Mouse (Mus musculus) brain, embryonic 14.5 days (tissue): ENCODE data around the gene Nebl. TPM values are rescaled to one million over a fixed set of nuclear protein-coding genes. Genes with fewer than 3 reads are reported as not detected.

Source experiments
- DNase-seq: peaks from one replicate; pipeline ENCODE4 v3.0.0-alpha.2; 2011; ENCODE audit warnings: low read depth
- CTCF ChIP-seq: fragments of 200-500 bp; IDR thresholded peaks from 2 replicates; pipeline ENCODE4 v1.5.1; 2012; ENCODE audit warnings: inconsistent platforms, mild to moderate bottlenecking, moderate library complexity, borderline replicate concordance; ENCODE audit not compliant: insufficient read depth, insufficient read length; ENCODE audit errors: extremely low read depth
- POLR2A ChIP-seq: fragments of 200-500 bp; IDR thresholded peaks from 2 replicates; pipeline ENCODE4 v1.6.1; 2012; ENCODE audit warnings: mild to moderate bottlenecking, inconsistent platforms, borderline replicate concordance; ENCODE audit not compliant: poor library complexity, insufficient read depth, insufficient read length, severe bottlenecking; ENCODE audit errors: extremely low read depth
- polyA plus RNA-seq: library from polyadenylated mRNA; depleted of rRNA; stranded (reverse); fragments of >200 nt; gene quantifications from 2 replicates; pipeline ENCODE4 v1.2.3, GENCODE M21; 2012

Nebl gene
- polyA plus RNA-seq, 1 experiment = 9.1 TPM

DNA sequence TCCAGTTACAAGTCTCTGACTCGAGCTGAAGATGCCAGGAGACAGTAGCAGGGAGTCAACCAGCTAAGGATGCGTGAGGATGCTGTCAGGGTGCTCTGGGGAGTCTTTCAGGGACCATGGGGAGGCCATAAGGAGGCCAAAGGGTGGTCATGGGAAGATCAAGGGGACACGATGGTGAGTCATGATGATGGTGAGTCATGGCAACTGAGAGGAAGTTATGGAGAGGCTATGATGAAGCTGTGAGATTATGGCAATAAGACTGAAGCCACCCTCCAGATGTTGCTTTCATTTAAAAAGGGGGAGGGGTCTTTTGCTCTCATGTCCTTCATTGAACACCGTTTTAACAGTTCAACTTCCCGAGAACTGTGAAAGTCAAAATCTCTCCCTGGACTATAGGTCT is 322.0 kb downstream of the Nebl start:
- no peak for TF ChIP-seq POLR2A
- no peak for TF ChIP-seq CTCF
- no peak for DNase-seq

DNA sequence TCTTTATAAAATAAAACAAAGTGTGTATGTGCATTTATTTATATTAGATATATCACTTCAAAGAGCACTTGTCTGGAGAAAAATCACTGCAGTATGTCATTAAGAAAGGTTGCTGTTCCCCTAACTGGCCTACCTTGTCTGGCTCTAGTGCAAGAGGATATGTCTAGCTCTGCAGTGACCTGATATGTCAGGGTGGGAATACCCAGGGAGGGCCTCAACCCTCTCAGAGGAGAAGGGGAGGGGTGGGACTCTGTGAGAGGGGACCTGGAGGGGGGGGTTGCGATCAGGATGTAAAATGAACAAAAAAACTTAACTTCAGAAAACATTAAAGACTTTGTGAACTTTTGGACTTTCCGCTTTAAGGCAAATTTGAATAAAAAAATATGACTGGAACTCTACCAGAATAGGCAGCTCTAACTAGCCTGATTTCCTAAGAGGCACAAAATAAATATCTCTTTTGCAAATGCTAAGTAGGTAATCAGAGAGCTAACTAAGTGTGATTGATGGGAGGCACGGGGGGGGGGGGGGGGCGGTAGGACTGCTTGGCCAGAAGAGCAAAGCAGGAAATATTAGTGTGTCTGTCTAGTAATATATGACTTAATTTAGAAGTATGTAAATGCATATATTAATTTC is 325.2 kb downstream of the Nebl start:
- DNase-seq = no peak
- TF ChIP-seq POLR2A (no peak), CTCF (no peak)

DNA sequence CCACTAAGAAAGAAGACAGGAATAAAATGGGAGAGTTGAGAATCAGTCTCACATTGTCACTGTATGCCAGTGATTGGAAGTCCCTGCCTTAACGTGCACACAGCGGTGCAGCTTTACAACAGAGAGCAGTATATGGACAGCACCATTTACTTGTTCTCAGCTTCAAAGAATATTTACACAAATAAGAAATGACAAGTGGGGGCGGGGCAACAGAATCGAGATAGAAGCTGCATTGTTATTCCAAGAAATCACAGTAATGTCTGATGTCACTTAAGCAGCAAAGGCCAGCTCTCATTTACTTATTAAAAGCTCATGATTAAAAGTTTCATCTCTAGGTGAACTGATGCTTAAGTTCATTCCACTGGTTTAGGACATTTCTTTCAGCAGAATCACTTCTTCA is 328.8 kb downstream of the Nebl start:
- no peak for DNase-seq
- no peak for TF ChIP-seq CTCF
- TF ChIP-seq POLR2A = no peak

DNA sequence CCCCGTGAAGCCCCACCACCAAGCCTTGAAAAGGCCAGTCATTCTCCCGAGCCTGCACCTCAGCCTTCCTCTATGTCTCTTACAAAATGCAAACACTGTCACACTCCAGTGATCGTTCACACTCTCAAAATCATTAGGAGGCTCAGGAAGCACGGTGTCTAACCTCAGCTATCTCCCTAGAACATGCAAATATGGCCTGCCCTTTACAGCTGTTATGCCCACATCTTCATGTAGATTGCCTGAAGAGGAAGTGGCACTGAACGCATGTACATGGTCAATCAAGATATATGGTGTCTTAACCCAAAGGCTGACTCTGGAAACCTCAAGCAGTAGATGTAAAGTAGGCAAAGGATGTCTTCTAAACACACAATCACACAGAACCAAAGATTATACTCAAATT is 335.0 kb downstream of the Nebl start:
- DNase-seq = no peak
- TF ChIP-seq CTCF (no peak), POLR2A (no peak)

DNA sequence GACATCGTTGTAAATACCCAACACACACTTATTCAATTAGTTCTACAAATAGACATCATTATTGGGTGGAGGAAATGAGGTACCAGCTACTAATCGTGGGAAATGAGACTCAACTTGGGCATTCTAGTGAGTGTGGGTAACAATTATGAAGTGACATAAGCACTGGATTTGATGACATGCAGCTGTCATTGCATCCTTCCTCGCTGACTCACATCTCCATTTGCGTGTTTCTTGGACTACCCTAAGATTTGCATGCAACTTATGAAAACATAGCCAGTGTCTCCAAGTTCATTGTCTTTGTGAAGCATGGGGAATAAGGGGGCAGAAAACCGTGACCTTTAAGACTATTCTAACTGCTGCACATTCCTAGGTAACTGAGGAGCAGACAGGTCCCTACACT is 339.9 kb downstream of the Nebl start:
- TF ChIP-seq POLR2A (no peak), CTCF (no peak)
- DNase-seq = no peak

DNA sequence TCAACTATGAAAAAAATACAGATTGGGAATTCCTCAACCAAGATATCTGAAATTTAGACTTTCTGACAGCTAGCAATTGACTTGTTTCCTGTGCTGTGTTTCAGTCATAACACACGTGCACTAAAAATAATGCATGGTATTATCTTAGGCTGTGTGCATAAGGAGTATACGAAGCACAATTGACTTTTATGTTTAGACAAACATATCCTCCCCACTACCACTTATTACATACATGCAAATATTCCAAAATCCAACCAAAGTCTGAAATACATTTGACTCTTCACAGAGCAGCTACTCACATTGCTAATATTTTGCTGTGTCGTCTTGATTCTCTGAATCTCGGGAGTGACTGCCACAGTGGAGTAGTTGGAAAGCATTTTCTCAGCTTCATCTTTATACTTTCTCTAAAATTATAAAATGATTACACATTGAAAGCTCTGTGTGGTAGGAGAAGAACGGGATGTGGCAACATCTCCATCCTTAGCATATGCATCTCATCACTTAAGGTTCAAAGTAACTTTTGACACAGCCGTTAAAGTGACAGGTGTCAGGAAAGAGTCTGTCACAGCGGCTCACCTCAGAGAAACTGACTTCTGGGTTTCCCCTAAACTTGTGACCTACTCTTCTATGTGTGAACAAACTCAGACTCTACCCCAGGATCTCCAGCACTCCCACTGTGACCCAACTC is 340.6 kb downstream of the Nebl start:
- no peak for DNase-seq
- TF ChIP-seq CTCF (no peak), POLR2A (no peak)

DNA sequence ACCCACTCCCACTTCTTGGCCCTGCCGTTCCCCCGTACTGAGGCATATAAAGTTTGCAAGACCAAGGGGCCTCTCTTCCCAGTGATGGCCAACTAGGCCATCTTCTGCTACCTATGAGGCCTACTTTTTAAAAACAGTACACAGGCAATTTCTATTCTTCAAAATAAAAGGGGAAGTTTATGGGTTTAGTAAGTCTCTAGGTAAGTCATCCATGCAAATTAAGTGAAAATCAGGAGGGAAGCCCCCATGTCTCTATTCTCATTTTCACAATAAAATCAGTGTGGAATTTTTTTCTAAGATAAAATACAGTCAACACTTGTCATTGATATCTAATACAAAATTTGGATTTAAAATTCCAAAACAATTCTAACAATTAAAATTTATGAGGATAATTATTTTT is 341.4 kb downstream of the Nebl start:
- TF ChIP-seq POLR2A (no peak), CTCF (no peak)

DNA sequence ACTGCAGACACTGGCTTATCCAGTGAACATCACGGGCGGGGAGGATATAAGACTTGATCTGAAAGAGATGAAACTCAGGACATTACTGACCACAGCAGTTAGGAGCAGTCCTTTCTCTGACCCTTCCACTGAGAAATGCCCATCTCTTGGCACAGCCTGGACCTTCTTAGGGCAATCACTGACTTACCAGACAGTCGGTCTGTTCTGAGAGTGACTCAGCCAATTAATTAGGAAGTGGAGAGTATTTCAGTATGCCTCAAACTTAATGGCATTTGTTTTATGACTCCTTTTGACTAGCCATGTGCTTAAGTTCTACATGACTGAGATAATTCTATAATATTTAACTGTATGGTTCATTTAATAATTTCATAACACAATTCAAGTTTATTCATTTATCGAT is 341.9 kb downstream of the Nebl start:
- no peak for TF ChIP-seq CTCF
- TF ChIP-seq POLR2A = no peak
- no peak for DNase-seq

More for the DNA sequence above, 341.4 kb downstream of the Nebl start:
- DNase-seq = no peak

DNA sequence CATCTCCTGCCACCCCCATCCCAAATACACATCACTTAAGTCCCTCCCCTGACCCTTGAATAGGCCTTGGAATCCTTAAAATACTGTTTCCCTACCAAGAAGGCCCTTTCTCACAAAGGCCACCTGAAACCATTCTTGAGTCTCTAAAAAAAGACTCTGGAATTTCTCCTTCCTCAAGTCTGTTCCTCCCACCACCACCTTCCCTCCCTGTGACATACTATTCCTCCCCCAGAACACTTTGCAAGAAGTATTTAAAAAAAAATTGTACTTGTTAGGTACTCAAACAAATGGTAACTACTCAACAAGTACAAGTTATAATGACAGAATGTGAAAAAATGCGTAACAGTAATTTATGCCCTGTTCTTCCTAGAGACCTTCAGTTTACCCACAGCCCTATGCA is 349.0 kb downstream of the Nebl start:
- TF ChIP-seq CTCF (no peak), POLR2A (no peak)
- no peak for DNase-seq

DNA sequence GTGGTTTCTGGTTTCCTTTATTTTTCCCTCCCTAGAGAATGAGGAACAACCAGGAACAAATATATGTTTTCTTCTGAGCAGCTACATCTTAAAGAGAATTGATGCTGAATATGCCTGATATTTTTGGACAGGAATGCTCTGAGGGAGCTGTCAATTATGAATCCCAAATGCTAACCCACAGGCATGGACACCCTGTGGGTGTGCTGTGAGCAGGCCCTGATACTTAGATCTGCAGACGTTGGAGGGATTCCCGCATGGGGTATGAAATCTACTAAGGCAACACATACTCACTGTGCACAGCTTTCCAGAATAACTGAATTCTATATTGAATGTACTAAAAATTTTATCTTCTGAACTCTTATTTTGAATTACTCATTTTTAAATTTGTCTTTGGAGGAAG is 355.3 kb downstream of the Nebl start:
- no peak for TF ChIP-seq CTCF
- TF ChIP-seq POLR2A = no peak

DNA sequence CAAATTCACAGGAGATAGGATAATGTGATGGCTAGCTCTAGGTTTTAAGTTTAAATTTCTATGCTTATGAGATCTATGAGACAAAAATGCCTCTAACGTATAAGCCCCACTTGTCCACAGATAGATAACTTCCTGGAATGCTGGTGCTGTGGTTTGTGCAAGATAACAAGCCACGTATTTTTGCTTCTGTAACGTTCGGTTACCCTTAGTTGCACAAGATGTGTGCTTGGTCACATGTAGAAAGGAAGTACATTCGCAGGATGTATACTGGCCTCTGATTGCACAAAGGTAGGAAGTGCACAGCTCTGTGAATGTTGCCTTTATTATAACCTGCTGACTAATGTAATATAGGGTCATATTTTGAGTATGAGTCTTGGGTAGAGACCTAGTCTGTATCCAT is 365.6 kb downstream of the Nebl start:
- DNase-seq = no peak
- TF ChIP-seq POLR2A (no peak), CTCF (no peak)

More for the DNA sequence above, 355.3 kb downstream of the Nebl start:
- DNase-seq = no peak

DNA sequence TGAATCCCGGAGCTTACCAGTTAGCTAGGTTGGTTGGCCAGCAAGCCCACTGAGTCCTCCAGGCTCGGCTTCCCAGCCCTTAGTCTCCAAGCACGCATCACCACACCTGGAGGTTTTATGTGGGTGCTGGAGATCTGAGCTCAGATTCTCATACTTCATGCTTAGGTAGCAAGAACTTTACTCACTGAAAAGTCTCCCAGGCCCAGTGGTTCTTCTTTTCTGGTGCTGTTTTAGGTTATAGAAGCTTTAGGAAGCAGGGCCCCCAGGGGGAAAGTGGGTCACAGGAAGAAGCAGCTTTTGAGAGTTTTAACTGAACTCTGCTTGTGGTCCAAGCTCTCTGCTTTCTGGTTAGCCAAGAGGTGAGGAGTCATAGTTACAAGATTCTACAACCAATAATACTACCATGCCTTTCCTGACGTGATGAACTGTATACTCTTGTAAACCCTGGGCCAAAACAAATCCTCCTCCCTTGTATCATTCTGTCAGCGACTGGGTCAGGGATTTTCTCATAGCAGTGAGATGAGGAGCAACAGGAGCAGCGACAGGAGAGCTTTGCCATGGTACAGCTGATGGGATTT is 366.2 kb downstream of the Nebl start:
- DNase-seq = no peak

More for the DNA sequence above, 366.2 kb downstream of the Nebl start:
- TF ChIP-seq POLR2A = no peak
- TF ChIP-seq CTCF = no peak
